Mouse (Mus musculus): ENCODE measurements around the gene Zranb2. TPM values are rescaled to one million over a fixed set of nuclear protein-coding genes. Genes with fewer than 3 reads are reported as not detected.

Gene Zranb2
- 84.6 and 95.8 TPM in 2 replicates for polyA plus RNA-seq (2015; fragmentation: Nextera tagmentation; extraction: Ambion mirVana)

GRCm38 (mm10) chr3:157533964-157534785, at the start of gene Zranb2:
Gene Zranb2 (plus strand): TSS chr3:157534160.
- H3K4me3 ChIP-seq = peak within 1 kb of the TSS; percentile 66
- H3K4me1 ChIP-seq = 0 out of 2 replicates have a peak, but pooled peaks cover 5% of the 10 kb centered on the region
- H3K9ac ChIP-seq = peak within 1 kb of the TSS; percentile 77
- ATAC-seq (ENCODE audit: insufficient number of reproducible peaks, low FRiP score, low TSS enrichment, low read depth) = peak; percentile 92
- H3K4me2 ChIP-seq = peak within 1 kb of the TSS; percentile 48
- peaks cover 8% of the 10 kb centered on the region; the same call in 1 of the 2 replicates for H3K36me3 ChIP-seq
- no peaks in the 10 kb centered on the region; the same call in 1 of the 2 replicates for H3K9me3 ChIP-seq
- peak within 1 kb of the TSS; percentile 96 for H3K27ac ChIP-seq
- WGBS = under 1% methylated on average over 76 of the region's 91 CpGs
- peaks cover 29% of the 10 kb centered on the region for H3K27me3 ChIP-seq

- Histone ChIP-seq H3K9me3 (no peaks in the 10 kb centered on the region), H3K27ac (no peak overlapping the region), H3K4me3 (no peak overlapping the region), H3K9ac (no peak overlapping the region), H3K36me3 (no peaks in the 10 kb centered on the region), H3K4me2 (no peak overlapping the region), H3K27me3 (no peaks in the 10 kb centered on the region), H3K4me1 (no peaks in the 10 kb centered on the region)
- 62% methylated on average over 4 of the region's 4 CpGs for WGBS
- no peak for ATAC-seq (ENCODE audit: insufficient number of reproducible peaks, low FRiP score, low TSS enrichment, low read depth)
Measured at GRCm38 (mm10) chr3:157492043-157492442, 41.9 kb upstream of the Zranb2 start.

DNA sequence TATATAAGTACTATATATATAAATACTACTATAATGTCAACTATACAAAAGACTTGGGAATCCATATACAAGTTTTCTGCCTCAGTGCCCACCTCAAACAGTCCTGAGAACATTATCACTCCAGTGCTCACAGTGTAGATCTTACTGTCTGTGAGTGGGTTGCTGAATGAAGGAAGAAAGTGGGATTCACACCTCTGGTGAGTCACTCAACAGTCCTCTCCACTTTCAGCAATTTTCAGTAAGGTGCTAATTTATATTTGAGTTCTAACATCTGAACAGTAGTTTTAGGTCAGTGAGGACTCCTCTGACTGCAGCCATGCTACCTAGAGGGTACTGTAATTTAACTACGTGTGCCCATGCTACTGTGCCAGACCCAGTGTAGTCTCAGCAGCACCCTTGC, 31.7 kb upstream of the Zranb2 start:
- no peak for ATAC-seq (ENCODE audit: insufficient number of reproducible peaks, low FRiP score, low TSS enrichment, low read depth)
- Histone ChIP-seq H3K36me3 (no peaks in the 10 kb centered on the region), H3K9ac (no peak overlapping the region), H3K4me1 (no peaks in the 10 kb centered on the region), H3K4me3 (no peak overlapping the region), H3K4me2 (no peak overlapping the region), H3K27me3 (no peaks in the 10 kb centered on the region; the same call in 1 of the 2 replicates), H3K27ac (no peak overlapping the region), H3K9me3 (no peaks in the 10 kb centered on the region)
- 57% methylated on average over 1 of the region's 1 CpGs for WGBS

- no peak overlapping the region for H3K4me2 ChIP-seq
- no peaks in the 10 kb centered on the region for H3K27me3 ChIP-seq
- H3K36me3 ChIP-seq = no peaks in the 10 kb centered on the region
- H3K27ac ChIP-seq = no peak overlapping the region
- no peak overlapping the region for H3K9ac ChIP-seq
- no peak overlapping the region for H3K4me3 ChIP-seq
- H3K9me3 ChIP-seq = no peaks in the 10 kb centered on the region
- WGBS = 38% methylated on average over 5 of the region's 5 CpGs
- H3K4me1 ChIP-seq = no peaks in the 10 kb centered on the region
- ATAC-seq (ENCODE audit: insufficient number of reproducible peaks, low FRiP score, low TSS enrichment, low read depth) = no peak
Measured at GRCm38 (mm10) chr3:157514116-157514796, 19.7 kb upstream of the Zranb2 start.

DNA sequence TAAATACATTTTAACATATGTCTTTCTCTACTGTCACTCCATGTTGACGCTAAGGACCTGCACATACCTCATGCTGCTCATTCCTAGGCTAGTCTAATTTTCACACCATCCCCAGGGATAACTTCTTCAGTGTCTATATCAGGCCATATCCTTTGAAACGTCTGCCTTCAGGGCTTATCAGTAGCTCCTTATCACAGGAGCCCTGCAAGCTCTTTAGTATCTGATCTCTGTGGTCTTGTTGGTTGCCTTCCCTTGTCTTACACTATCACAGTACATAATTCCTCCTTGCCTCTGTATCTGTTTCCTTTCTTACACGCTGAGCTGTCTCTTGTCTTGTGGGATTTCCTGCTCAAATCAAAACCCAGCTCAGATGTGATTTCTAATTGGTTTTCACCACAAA, 17.5 kb upstream of the Zranb2 start:
- Histone ChIP-seq H3K9ac (no peak overlapping the region), H3K27ac (no peak overlapping the region), H3K4me1 (no peaks in the 10 kb centered on the region), H3K36me3 (no peaks in the 10 kb centered on the region), H3K27me3 (no peaks in the 10 kb centered on the region), H3K4me3 (no peak overlapping the region), H3K4me2 (no peak overlapping the region), H3K9me3 (no peaks in the 10 kb centered on the region)
- WGBS = 58% methylated on average over 3 of the region's 3 CpGs
- ATAC-seq (ENCODE audit: insufficient number of reproducible peaks, low FRiP score, low TSS enrichment, low read depth) = no peak

- H3K9me3 ChIP-seq = no peaks in the 10 kb centered on the region
- H3K27ac ChIP-seq = no peak overlapping the region
- H3K4me2 ChIP-seq = no peak overlapping the region
- H3K4me3 ChIP-seq = no peak overlapping the region
- 74% methylated on average over 2 of the region's 2 CpGs for WGBS
- H3K27me3 ChIP-seq = no peaks in the 10 kb centered on the region
- H3K9ac ChIP-seq = no peak overlapping the region
- no peak for ATAC-seq (ENCODE audit: insufficient number of reproducible peaks, low FRiP score, low TSS enrichment, low read depth)
- H3K4me1 ChIP-seq = no peaks in the 10 kb centered on the region
- no peaks in the 10 kb centered on the region for H3K36me3 ChIP-seq
Measured at GRCm38 (mm10) chr3:157517992-157518391, 16.0 kb upstream of the Zranb2 start.

- H3K36me3 ChIP-seq = no peaks in the 10 kb centered on the region
- ATAC-seq (ENCODE audit: insufficient number of reproducible peaks, low FRiP score, low TSS enrichment, low read depth) = no peak
- no peak overlapping the region for H3K27ac ChIP-seq
- H3K4me1 ChIP-seq = no peaks in the 10 kb centered on the region
- H3K4me3 ChIP-seq = no peak overlapping the region
- no peaks in the 10 kb centered on the region for H3K27me3 ChIP-seq
- no peak overlapping the region for H3K4me2 ChIP-seq
- no peak overlapping the region for H3K9ac ChIP-seq
- 0% methylated on average over 1 of the region's 1 CpGs for WGBS
- no peaks in the 10 kb centered on the region for H3K9me3 ChIP-seq
Measured at GRCm38 (mm10) chr3:157520433-157520832, 13.5 kb upstream of the Zranb2 start.

DNA sequence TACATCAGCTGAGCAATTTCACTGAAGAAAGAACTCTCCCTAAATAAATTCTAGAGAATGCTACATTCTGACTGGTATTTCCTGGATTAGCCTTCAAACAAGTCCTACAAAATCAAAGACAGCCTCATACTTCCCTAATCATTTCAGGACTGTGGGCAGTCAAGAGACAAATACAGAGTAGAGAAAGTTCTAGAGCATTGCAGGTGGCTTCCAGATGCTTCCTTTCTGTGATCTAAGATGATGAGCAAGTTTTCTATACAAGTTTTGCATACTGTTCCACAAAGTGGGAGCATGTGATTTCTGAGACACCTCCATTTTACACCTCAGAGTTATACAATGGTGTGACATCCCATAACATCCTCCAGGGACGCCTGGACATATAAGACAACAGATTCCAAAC, 10.1 kb upstream of the Zranb2 start:
- H3K4me1 ChIP-seq = no peaks in the 10 kb centered on the region

GRCm38 (mm10) chr3:157531585-157531984, 2.4 kb upstream of the Zranb2 start:
- ATAC-seq (ENCODE audit: insufficient number of reproducible peaks, low FRiP score, low TSS enrichment, low read depth) = no peak
- no peaks in the 10 kb centered on the region for H3K36me3 ChIP-seq
- H3K27ac ChIP-seq = no peak overlapping the region
- H3K4me3 ChIP-seq = no peak overlapping the region
- H3K4me1 ChIP-seq = 0 out of 2 replicates have a peak, but pooled peaks cover 5% of the 10 kb centered on the region
- H3K9me3 ChIP-seq = no peaks in the 10 kb centered on the region; the same call in 1 of the 2 replicates
- H3K4me2 ChIP-seq = no peak overlapping the region
- 79% methylated on average over 2 of the region's 2 CpGs for WGBS
- H3K9ac ChIP-seq = no peak overlapping the region
- peaks cover 33% of the 10 kb centered on the region for H3K27me3 ChIP-seq

More for the DNA sequence above, 10.1 kb upstream of the Zranb2 start:
- Histone ChIP-seq H3K36me3 (no peaks in the 10 kb centered on the region), H3K4me2 (no peak overlapping the region), H3K9me3 (no peaks in the 10 kb centered on the region), H3K27ac (no peak overlapping the region), H3K9ac (no peak overlapping the region), H3K27me3 (0 out of 2 replicates have a peak, but pooled peaks cover 4% of the 10 kb centered on the region), H3K4me3 (no peak overlapping the region)
- 29% methylated on average over 1 of the region's 1 CpGs for WGBS
- no peak for ATAC-seq (ENCODE audit: insufficient number of reproducible peaks, low FRiP score, low TSS enrichment, low read depth)

- Histone ChIP-seq H3K4me2 (peak overlapping the region; percentile 48), H3K4me3 (peak overlapping the region; percentile 66), H3K27ac (peak overlapping the region; percentile 96), H3K4me1 (0 out of 2 replicates have a peak, but pooled peaks cover 5% of the 10 kb centered on the region), H3K36me3 (peaks cover 13% of the 10 kb centered on the region; the same call in 1 of the 2 replicates), H3K27me3 (peaks cover 22% of the 10 kb centered on the region), H3K9me3 (no peaks in the 10 kb centered on the region; the same call in 1 of the 2 replicates), H3K9ac (peak overlapping the region; percentile 77)
- WGBS = 4% methylated on average over 15 of the region's 15 CpGs
- no peak for ATAC-seq (ENCODE audit: insufficient number of reproducible peaks, low FRiP score, low TSS enrichment, low read depth)
Measured at GRCm38 (mm10) chr3:157534786-157535415, 941 bp downstream of the Zranb2 start.

GRCm38 (mm10) chr3:157549323-157549722, 15.4 kb downstream of the Zranb2 start:
- H3K9me3 ChIP-seq = no peaks in the 10 kb centered on the region
- no peak overlapping the region for H3K9ac ChIP-seq
- peaks cover 41% of the 10 kb centered on the region for H3K36me3 ChIP-seq
- no peak for ATAC-seq (ENCODE audit: insufficient number of reproducible peaks, low FRiP score, low TSS enrichment, low read depth)
- H3K4me2 ChIP-seq = no peak overlapping the region
- no peaks in the 10 kb centered on the region for H3K4me1 ChIP-seq
- H3K27me3 ChIP-seq = no peaks in the 10 kb centered on the region
- H3K27ac ChIP-seq = no peak overlapping the region
- no peak overlapping the region for H3K4me3 ChIP-seq
- 96% methylated on average over 2 of the region's 2 CpGs for WGBS
